Mouse (Mus musculus): ENCODE data around the gene Pgpep1. TPM values are rescaled to one million over a fixed set of nuclear protein-coding genes. Genes with fewer than 3 reads are reported as not detected.

The Pgpep1 gene
- polyA plus RNA-seq, 1 experiment from 2014 or later: 60.3 TPM

DNA sequence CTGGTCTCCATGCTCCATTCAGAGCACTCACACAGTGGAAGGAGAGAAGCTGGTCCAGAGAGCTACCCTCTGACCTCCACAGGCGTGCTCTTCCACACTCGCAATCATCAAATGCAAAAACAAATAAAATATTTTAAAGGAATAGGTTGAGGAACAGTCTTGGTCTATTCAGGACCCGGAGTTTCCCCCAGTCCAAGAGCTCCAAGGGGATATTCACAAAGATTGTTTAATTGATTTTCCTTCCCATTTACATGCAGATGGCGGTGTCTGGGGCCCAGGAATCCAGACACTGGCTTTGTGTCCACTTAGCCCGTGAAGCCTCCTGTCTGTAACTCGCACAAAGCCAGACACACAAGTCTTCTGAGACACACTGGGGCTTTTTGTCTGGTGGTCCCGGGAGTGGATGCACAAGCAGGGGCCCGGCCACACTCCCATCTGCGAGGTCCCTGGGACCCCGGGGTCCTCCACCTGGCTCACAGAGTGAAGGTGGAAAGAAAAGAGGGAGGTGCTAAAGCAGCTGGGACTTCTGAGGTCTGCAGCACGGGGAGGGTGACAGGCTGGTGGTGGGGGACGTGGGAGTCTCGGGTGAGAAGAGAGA, 3.9 kb downstream of the Pgpep1 start:
- WGBS: 9% methylated on average over 13 of the region's 13 CpGs
- Histone ChIP-seq H3K27me3 (replicated peaks; ENCODE audit: control insufficient read depth, insufficient read depth, low read length) (no peaks in the 10 kb centered on the region), H3K4me3 (replicated peaks; ENCODE audit: low read length) (no peak overlapping the region), H3K9me3 (ENCODE audit: control insufficient read depth, low read length) (no peaks in the 10 kb centered on the region), H3K4me2 (ENCODE audit: low read length) (peak overlapping the region; percentile 13; the same call in 1 of the 2 replicates), H3K27ac (ENCODE audit: low read length) (peak overlapping the region; percentile 75), H3K4me1 (replicated peaks; ENCODE audit: control insufficient read depth, insufficient read depth, low read length) (peaks cover 33% of the 10 kb centered on the region), H3K9ac (replicated peaks; ENCODE audit: low read depth, low read length) (no peak overlapping the region), H3K36me3 (ENCODE audit: control insufficient read depth, insufficient read depth) (no peaks in the 10 kb centered on the region)
- ATAC-seq: peak; percentile 5; the same call in 1 of the 2 replicates

DNA sequence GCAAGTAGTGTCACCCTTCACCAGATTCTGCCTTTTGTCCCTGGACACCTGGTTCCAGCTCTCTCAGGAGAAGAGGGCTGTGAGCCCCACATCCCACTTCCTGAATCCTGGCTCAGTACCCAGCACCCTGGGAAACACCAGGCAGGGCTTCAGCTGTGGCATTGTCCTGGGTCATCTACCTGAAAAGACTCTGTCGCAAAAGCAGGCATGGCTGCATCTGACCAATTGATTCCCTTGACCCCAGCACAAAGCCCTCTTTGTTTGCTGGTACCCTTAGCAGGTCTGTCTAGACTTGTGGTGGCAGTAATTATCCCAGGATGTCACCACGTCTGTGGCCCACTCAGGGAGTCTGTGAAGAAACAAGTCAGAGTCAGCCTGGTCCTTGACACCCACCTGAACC, 4.7 kb downstream of the Pgpep1 start:
- 0 out of 2 replicates have a peak, but pooled peaks cover under 1% of the 10 kb centered on the region for H3K36me3 ChIP-seq (ENCODE audit: control insufficient read depth, insufficient read depth)
- no peaks in the 10 kb centered on the region for H3K9me3 ChIP-seq (ENCODE audit: control insufficient read depth, low read length)
- peak overlapping the region; percentile 75; the same call in 1 of the 2 replicates for H3K27ac ChIP-seq (ENCODE audit: low read length)
- no peak overlapping the region for H3K4me2 ChIP-seq (ENCODE audit: low read length)
- H3K27me3 ChIP-seq (replicated peaks; ENCODE audit: control insufficient read depth, insufficient read depth, low read length): no peaks in the 10 kb centered on the region
- H3K4me3 ChIP-seq (replicated peaks; ENCODE audit: low read length): no peak overlapping the region
- no peak overlapping the region for H3K9ac ChIP-seq (replicated peaks; ENCODE audit: low read depth, low read length)
- WGBS: 10% methylated on average over 2 of the region's 2 CpGs
- no peak for ATAC-seq
- H3K4me1 ChIP-seq (replicated peaks; ENCODE audit: control insufficient read depth, insufficient read depth, low read length): peaks cover 32% of the 10 kb centered on the region

DNA sequence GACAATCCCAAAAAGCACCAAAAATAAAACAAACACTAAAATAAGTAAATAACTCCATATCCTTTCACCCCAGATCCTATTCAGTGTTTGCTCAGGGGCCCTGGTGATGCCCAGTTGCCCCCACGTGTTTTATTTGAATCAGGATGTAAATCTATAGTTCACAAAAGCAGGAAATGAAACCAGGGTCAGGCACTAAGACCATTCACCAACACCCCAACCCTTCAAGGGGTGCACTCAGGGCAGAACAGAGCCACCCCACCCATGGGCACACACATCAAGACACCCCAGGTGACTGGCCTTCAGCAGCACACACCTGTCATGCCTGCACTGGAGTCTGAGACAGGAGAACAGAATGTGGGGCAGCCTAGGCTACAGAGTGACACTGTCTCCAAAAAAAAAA, 6.1 kb downstream of the Pgpep1 start:
- no peak for ATAC-seq
- H3K4me1 ChIP-seq (replicated peaks; ENCODE audit: control insufficient read depth, insufficient read depth, low read length): peaks cover 29% of the 10 kb centered on the region
- no peak overlapping the region for H3K4me2 ChIP-seq (ENCODE audit: low read length)
- H3K27ac ChIP-seq (ENCODE audit: low read length): no peak overlapping the region
- 0 out of 2 replicates have a peak, but pooled peaks cover 2% of the 10 kb centered on the region for H3K36me3 ChIP-seq (ENCODE audit: control insufficient read depth, insufficient read depth)
- 86% methylated on average over 1 of the region's 1 CpGs for WGBS
- no peaks in the 10 kb centered on the region for H3K9me3 ChIP-seq (ENCODE audit: control insufficient read depth, low read length)
- H3K4me3 ChIP-seq (replicated peaks; ENCODE audit: low read length): no peak overlapping the region
- no peaks in the 10 kb centered on the region for H3K27me3 ChIP-seq (replicated peaks; ENCODE audit: control insufficient read depth, insufficient read depth, low read length)
- H3K9ac ChIP-seq (replicated peaks; ENCODE audit: low read depth, low read length): no peak overlapping the region

DNA sequence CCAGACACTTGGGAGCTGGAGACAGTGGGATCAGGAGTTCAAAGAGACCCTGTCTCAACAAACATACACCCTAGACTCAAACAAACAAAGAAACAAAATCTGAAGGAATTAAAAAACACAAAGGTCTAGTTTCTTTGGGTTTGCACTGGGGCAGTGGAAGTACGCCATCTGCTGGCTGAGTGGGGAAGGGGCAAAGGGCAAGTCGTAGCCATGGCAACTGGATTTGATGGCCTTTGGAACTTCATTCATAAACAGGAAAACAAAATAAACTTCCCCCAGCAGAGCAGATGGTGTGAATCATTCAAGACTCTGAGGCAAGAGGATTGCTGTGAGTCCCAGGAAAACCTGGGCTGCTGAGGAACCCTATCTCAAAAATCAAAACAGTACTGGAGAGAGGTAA, 7.0 kb downstream of the Pgpep1 start:
- H3K27me3 ChIP-seq (replicated peaks; ENCODE audit: control insufficient read depth, insufficient read depth, low read length): no peaks in the 10 kb centered on the region
- ATAC-seq: no peak
- H3K36me3 ChIP-seq (ENCODE audit: control insufficient read depth, insufficient read depth): 0 out of 2 replicates have a peak, but pooled peaks cover 2% of the 10 kb centered on the region
- no peak overlapping the region for H3K4me2 ChIP-seq (ENCODE audit: low read length)
- peaks cover 24% of the 10 kb centered on the region for H3K4me1 ChIP-seq (replicated peaks; ENCODE audit: control insufficient read depth, insufficient read depth, low read length)
- peak overlapping the region; percentile 10; the same call in 1 of the 2 replicates for H3K27ac ChIP-seq (ENCODE audit: low read length)
- no peak overlapping the region for H3K9ac ChIP-seq (replicated peaks; ENCODE audit: low read depth, low read length)
- H3K4me3 ChIP-seq (replicated peaks; ENCODE audit: low read length): no peak overlapping the region
- H3K9me3 ChIP-seq (ENCODE audit: control insufficient read depth, low read length): no peaks in the 10 kb centered on the region
- 51% methylated on average over 2 of the region's 2 CpGs for WGBS

DNA sequence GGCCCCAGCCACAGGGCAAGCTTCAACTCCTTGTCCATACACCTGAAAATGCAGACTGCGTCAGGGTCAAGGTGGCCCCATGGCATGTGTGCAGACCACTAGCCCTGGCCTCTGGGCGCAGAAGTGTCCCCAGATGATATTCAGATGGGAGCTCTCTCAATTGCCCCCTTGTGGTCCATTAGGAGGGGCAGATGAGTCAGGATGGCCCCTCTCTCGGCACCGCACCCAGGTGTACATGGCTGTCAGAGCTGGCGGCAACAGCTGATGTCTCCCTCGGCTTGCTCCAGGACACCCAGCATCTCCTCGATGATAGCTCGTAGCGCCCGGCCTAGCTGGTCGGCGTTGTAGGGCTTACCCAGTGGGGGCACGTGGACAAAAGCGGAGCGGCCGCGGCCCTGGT, 9.8 kb downstream of the Pgpep1 start:
- Histone ChIP-seq H3K4me3 (replicated peaks; ENCODE audit: low read length) (no peak overlapping the region), H3K36me3 (ENCODE audit: control insufficient read depth, insufficient read depth) (0 out of 2 replicates have a peak, but pooled peaks cover 2% of the 10 kb centered on the region), H3K27me3 (replicated peaks; ENCODE audit: control insufficient read depth, insufficient read depth, low read length) (no peaks in the 10 kb centered on the region), H3K4me1 (replicated peaks; ENCODE audit: control insufficient read depth, insufficient read depth, low read length) (peaks cover 10% of the 10 kb centered on the region), H3K9me3 (ENCODE audit: control insufficient read depth, low read length) (no peaks in the 10 kb centered on the region), H3K9ac (replicated peaks; ENCODE audit: low read depth, low read length) (no peak overlapping the region), H3K4me2 (ENCODE audit: low read length) (no peak overlapping the region), H3K27ac (ENCODE audit: low read length) (no peak overlapping the region)
- WGBS: 95% methylated on average over 17 of the region's 17 CpGs
- no peak for ATAC-seq

DNA sequence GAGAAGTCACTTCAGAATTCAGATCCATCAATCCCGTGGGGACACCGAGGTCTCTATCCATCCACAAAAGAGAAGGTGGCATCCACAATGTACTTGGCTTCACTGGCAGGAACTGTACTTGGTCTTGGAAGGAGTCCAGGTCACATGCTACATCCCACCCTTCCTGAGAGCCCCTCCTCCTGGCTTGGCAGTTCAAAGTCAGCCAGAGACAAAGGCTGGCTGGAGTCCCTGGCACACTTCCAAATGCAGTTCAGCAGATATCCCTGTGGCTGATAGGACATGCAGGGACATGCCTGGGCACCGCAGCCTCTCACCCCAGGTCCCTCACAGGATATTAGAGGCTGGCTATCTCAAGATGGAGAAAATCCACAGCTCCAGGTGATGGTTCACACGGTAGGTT, 10.9 kb downstream of the Pgpep1 start:
- Histone ChIP-seq H3K9me3 (ENCODE audit: control insufficient read depth, low read length) (no peaks in the 10 kb centered on the region), H3K27ac (ENCODE audit: low read length) (peak overlapping the region; percentile 62), H3K4me3 (replicated peaks; ENCODE audit: low read length) (no peak overlapping the region), H3K4me2 (ENCODE audit: low read length) (no peak overlapping the region), H3K9ac (replicated peaks; ENCODE audit: low read depth, low read length) (no peak overlapping the region; the same call in 1 of the 2 replicates), H3K27me3 (replicated peaks; ENCODE audit: control insufficient read depth, insufficient read depth, low read length) (no peaks in the 10 kb centered on the region), H3K4me1 (replicated peaks; ENCODE audit: control insufficient read depth, insufficient read depth, low read length) (peaks cover 10% of the 10 kb centered on the region), H3K36me3 (ENCODE audit: control insufficient read depth, insufficient read depth) (0 out of 2 replicates have a peak, but pooled peaks cover 2% of the 10 kb centered on the region)
- peak; percentile 59; the same call in 1 of the 2 replicates for ATAC-seq
- WGBS: 33% methylated on average over 4 of the region's 4 CpGs

DNA sequence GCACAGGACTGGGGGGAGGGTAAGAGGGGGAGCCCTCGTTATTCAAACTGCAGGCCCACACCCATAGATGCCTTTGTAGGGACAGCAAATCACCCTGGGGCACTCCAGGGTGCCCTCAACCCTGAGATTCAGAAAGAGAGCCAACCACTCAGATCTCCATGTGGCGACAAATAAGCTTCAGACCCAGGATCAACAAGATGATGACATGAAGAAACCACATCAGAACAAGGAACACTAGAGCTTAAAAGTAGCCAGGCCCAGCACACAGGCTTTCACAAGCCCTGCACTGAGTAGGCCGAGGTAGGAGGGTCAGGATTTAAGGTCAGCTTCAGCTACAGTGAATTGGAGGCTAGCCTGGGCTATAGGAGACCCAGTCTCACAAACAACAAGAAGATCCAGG, 11.3 kb downstream of the Pgpep1 start:
- Histone ChIP-seq H3K4me1 (replicated peaks; ENCODE audit: control insufficient read depth, insufficient read depth, low read length) (peaks cover 10% of the 10 kb centered on the region), H3K27ac (ENCODE audit: low read length) (peak overlapping the region; percentile 54), H3K4me2 (ENCODE audit: low read length) (no peak overlapping the region), H3K9ac (replicated peaks; ENCODE audit: low read depth, low read length) (no peak overlapping the region), H3K36me3 (ENCODE audit: control insufficient read depth, insufficient read depth) (0 out of 2 replicates have a peak, but pooled peaks cover 2% of the 10 kb centered on the region), H3K4me3 (replicated peaks; ENCODE audit: low read length) (no peak overlapping the region), H3K27me3 (replicated peaks; ENCODE audit: control insufficient read depth, insufficient read depth, low read length) (no peaks in the 10 kb centered on the region), H3K9me3 (ENCODE audit: control insufficient read depth, low read length) (no peaks in the 10 kb centered on the region)
- WGBS: 42% methylated on average over 3 of the region's 3 CpGs
- no peak for ATAC-seq

DNA sequence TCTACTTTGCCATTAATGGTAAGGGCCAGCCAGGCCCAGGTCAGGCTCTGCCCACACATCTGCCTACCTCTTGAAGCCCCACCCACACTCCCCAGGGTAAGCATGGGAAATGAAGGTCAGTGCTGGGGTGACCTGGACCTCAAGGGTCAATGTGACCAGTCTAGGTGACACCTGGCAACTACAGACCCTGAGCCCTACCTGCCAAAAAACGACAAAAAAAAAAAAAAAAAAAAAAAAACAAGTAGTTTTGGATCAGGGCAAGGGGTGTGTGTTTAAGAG, 12.1 kb downstream of the Pgpep1 start:
- 13% methylated on average over 1 of the region's 1 CpGs for WGBS
- Histone ChIP-seq H3K4me2 (ENCODE audit: low read length) (no peak overlapping the region), H3K4me3 (replicated peaks; ENCODE audit: low read length) (no peak overlapping the region), H3K36me3 (ENCODE audit: control insufficient read depth, insufficient read depth) (0 out of 2 replicates have a peak, but pooled peaks cover 2% of the 10 kb centered on the region), H3K9me3 (ENCODE audit: control insufficient read depth, low read length) (no peaks in the 10 kb centered on the region), H3K27ac (ENCODE audit: low read length) (no peak overlapping the region), H3K27me3 (replicated peaks; ENCODE audit: control insufficient read depth, insufficient read depth, low read length) (no peaks in the 10 kb centered on the region), H3K4me1 (replicated peaks; ENCODE audit: control insufficient read depth, insufficient read depth, low read length) (peaks cover 10% of the 10 kb centered on the region), H3K9ac (replicated peaks; ENCODE audit: low read depth, low read length) (no peak overlapping the region)
- ATAC-seq: no peak

DNA sequence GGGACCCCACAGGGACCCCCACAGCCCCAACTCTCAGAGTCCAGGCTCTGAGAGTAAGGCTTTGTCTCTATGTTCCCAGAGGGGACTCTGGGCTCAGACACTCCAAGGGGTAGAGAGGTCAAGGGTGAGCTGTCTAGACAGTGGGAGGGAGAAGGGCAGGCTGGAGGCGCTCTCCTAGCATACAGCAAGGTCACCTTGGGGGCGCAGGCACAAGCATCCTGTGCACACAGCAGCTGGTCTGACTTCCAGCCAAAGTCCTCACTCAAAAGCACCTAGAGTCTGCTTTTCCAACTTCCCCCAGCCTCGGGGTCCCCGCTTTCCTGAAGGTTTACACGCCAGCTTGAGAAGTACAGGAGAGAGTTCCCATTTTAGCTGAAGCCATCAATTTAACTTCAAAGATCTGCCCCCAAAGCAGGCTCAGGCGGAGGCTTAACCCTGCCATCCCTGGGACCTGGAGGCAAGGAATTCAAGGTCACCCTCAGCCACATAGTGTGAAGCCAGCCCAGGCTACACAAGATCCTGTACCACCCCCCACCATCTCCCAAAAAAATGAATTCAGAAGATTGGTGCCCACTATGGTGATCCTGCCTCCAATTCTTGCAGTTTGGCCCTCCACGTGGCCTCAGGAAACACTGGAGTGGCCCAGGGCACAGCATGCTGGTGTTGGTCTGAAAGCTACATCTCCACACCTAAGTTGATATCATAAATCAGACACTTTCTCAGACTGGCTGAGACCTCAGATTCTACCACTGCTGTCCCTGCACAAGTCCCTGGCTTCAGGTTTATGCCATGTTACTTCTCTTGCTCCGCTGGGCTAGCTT, 12.6 kb downstream of the Pgpep1 start:
- Histone ChIP-seq H3K4me2 (ENCODE audit: low read length) (no peak overlapping the region), H3K4me1 (replicated peaks; ENCODE audit: control insufficient read depth, insufficient read depth, low read length) (peaks cover 10% of the 10 kb centered on the region), H3K27me3 (replicated peaks; ENCODE audit: control insufficient read depth, insufficient read depth, low read length) (no peaks in the 10 kb centered on the region), H3K27ac (ENCODE audit: low read length) (no peak overlapping the region), H3K9ac (replicated peaks; ENCODE audit: low read depth, low read length) (no peak overlapping the region), H3K4me3 (replicated peaks; ENCODE audit: low read length) (no peak overlapping the region), H3K9me3 (ENCODE audit: control insufficient read depth, low read length) (no peaks in the 10 kb centered on the region), H3K36me3 (ENCODE audit: control insufficient read depth, insufficient read depth) (0 out of 2 replicates have a peak, but pooled peaks cover 2% of the 10 kb centered on the region)
- WGBS: 71% methylated on average over 8 of the region's 8 CpGs
- no peak for ATAC-seq

Measured in forebrain, embryonic 16.5 days (tissue).